Mouse (Mus musculus) monocyte, adult 2 months (primary cell): Measurements from ENCODE around the gene Rack1.
"Not testable (repeated sequence)": the region's sequence is repeated elsewhere in the genome, so short reads cannot be mapped to it uniquely, and the experiment has no call there.

Source experiments
- DNase-seq, 2 experiments: peaks; one replicate each; pipeline ENCODE4 v3.0.0; 2022; ENCODE audit warnings: low spot score in 2 of 2, low read depth in 1 of 2

Rack1 gene

DNA sequence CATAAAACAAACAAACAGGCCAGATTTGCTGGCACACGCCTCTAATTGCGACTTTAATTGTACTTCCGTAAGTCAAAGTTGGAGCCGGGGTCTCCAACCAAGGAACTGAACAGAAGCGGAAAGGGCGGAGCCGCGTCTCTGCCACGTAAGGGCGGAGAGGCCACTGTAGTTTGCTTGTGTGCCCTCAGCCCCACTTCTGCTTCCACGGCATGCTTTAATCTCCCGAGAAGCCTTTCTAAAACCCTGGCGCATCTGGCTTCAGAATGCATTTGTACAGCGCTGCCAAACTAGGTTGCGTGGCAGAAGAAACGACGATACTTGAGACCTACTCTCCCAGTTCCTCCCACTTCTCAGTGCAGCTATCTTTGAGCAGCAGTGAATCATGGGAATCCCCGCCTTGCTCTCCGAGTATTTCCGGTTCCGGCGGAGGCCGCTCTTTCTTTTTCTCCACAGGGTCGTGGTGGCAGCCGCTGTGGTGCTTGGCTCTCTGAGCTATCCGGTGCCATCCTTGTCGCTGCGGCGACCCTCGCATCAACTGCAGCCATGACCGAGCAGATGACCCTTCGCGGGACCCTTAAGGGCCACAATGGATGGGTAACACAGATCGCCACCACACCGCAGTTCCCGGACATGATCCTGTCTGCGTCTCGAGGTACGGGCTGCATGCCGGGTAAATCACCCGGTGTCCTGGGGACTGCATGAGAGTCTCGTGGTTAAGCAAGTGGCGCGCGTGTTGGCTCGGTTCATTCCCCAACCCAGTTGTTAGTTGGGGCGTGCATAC, at the start of gene Rack1:
Gene Rack1 (plus strand): TSS at position 412 of the 781 bp plus-strand sequence.
- peak; percentile 77 to 83 for DNase-seq

DNA sequence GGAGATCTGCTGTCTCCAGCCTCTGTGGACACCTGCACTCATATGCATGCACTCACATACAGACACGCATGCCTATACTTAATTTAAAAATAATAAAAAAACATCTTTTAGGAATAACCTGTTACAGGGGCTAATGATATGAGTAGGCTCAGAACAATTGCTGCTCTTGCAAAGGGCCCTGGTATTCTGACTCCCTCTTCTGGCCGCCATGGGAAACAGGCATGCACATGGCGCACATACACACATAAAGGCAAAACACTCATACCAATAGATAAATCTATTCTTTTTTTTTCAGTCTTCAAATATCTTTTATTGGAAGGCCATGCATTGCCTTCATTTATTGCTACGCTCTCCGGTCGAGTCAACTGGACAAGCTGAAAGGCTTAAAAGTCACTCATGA, 49.7 kb upstream of the Rack1 start:
- no peak for DNase-seq

DNA sequence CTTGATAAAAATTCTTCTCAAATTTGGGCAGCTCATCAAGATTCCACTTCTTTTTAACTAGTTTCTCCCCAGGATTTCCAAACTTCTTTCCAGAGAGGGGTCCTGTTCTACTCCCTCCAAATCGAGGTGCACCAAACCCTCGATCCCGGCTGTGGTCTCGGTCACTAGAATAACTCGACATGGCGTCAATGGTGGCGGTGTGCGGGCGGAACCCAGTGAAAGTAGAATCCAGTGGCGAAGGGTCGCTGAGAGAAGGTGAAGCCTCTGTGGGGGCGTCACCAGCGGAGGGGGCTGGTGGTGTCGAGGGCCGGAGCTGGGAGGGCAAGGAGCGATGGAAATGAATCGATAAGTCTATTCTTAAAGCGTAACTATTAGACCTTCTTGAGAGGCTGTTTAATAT, 46.6 kb upstream of the Rack1 start:
- DNase-seq = not testable (repeated sequence)

DNA sequence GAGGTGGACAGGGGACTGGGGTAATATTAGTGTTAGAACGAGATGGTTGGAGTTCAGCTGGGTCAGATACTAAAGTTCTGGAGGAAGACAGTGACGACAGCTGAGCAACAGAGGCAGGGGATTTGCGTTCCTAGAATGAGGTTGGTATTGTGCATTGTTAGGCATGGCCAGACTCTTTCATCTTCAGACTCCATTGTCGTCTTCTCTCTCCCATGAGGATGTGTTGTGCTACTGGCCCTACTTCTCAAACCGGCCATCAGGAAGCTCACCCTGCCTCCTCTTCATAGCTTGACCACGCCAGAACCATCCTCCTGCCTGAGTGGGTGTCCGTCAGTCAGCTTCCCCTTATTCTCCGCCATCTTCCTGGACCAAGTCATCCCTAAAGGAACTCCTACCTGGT, 41.1 kb upstream of the Rack1 start:
- DNase-seq = no peak

DNA sequence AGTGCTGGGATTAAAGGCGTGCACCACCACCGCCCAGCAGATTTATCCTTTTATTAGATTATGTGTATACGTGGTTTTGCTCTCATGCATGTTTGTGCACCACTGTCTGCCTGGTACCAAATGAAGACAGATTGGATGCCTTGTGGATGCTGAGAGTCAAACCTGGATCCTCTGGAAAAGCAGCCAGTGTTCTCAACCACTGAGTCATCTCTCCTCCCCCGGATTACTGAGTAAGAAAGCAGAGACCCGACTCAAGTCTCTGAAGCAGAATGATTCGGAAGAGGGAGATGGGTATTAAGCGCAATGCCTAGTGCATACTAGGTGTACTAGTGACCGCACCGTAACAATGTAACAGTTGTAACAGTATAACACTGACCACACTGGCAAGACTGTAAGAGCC, 36.0 kb upstream of the Rack1 start:
- DNase-seq = no peak

DNA sequence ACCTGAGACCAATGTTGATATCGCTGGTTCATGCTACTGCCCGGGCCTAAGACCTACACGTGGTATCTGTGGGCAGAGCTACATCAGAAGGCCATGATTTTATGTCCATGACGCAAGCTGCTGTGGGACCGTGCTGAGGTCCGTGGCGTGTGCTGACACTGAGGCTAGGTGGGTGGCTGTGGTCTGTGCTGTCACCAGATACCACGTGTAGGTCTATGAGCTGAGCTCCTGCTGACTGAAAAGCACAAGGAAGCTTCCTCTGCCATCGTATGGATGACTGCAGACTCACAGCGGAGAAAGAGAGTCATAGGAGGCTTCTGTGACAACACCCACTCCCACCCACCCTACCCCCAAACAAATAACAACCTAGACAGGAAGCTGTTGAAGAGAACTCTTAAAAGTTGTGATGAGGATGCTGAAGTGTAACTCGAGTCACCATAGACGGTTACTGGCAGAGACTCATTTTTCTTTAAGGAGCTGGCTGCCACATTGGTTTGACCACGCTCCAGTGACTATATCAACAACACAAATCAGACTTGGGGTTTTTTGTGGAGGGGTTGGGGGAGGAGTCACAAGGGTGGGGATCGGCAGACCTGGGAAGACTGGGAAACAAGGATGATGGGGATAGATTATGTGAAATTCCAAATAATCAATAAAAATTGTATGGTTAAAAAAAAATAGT, 32.8 kb upstream of the Rack1 start:
- DNase-seq = no peak

DNA sequence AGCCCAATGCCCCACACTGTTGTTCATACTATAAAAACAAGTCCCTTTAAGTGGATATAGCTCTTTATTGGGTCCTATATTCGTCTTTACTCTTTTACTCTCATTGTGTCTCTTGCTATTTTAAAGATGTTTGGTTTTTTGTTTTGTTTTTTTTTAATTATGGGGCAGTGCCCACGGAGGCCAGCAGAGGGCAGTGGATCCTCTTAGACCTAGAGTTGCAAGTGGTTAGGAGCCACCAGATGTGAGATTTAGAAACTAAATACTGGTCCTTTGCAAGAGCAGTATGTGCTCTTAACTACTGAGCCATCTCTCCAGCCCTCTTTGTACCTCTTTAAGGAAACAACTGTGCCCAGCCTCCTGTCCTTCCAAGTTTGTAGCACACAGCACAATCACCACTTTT, 28.4 kb upstream of the Rack1 start:
- DNase-seq = no peak

DNA sequence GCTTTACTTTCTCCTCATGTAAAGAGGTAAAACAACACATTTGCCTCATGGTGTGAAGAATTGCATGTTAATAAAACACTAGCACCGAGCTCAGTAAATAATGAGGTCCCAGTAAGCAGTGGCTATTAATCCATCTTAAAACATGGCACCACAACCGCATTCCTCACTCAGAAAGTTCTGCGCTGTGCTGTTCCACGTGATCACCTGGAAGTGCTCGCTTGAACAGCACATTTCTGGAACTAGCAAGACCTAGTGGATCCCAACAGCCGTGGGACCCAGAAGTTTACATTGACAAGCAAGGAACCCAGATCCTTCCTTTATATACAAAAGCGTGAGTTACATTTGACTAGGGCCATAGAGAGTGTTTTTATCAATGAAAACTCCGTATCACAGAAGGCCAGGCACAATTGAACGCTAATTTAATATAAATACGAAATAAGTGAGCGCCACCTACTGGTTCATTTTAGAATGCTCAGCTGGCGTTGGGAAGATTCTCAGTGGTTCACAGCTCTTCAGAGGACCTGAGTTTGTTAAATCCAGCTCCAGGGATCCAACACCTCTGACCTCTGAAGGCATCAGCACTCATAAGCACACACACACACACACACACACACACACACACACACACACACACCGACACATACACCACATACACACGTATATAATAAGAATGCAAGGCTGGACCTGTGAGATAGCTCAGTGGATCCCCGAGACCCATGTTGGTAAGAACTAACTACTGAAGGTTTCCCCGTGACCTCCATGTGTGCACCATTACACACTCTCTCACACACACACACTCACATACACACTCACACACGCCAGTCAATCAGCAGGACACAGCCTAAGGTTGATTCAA, 25.5 kb upstream of the Rack1 start:
- peak in 1 of 2 experiments; percentile 16 for DNase-seq

DNA sequence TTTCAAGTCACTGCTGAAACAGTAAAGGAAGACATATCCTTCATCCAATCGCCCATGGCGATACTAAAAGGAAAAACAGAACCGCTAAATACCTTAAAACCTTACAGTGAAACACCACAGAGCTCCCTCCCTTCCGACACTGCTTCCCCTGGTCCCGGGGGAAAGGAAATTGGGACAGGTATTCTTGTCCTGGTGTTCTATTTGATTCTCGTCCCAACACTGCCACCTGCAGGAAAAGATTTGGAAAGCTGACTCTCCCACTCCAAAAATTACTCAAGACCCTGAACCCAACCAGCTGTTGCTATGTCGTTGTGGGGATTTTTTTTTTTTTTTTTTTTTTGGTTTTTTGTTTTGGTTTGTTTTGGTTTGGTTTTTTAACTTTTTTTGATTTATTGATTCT, 24.6 kb upstream of the Rack1 start:
- DNase-seq = no peak

DNA sequence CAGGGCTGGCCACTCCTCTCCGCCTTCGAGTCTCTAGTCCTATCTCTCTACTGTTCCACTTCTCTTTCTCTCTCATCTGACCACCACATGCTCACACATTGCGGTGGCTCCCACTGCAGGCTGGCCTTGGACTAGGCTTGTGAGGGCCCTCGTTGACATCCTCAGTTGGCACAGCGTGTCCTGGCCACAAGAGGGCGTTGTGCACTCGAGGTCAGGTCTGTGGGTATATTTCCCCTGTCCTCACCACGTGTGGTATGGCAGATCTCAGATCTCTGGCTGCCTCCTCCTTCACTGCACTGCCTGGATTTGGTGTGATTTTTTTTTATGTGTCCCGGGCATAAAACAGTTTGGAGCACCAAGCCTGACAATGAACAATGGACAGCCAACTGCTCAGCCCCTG, 23.5 kb upstream of the Rack1 start:
- DNase-seq = peak in 1 of 2 experiments; percentile 29

DNA sequence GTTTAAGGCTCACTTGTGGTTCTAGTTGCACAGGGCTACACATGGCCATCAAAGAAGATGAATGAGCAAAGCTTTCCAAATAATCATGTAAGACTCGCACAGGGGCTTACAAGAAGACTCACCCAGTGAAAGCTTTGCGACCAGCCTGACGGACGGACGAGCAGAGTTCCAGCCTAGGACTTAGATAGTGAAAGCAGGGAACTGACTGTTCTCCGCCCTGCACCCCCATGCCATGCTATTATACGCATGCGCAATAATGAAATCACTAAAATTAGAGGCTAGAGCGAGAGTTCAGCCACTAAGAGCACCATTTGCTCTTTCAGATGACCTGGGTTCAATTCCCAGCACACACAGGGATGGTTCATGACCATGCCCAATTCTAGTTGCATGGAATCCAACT, 22.8 kb upstream of the Rack1 start:
- DNase-seq = no peak

DNA sequence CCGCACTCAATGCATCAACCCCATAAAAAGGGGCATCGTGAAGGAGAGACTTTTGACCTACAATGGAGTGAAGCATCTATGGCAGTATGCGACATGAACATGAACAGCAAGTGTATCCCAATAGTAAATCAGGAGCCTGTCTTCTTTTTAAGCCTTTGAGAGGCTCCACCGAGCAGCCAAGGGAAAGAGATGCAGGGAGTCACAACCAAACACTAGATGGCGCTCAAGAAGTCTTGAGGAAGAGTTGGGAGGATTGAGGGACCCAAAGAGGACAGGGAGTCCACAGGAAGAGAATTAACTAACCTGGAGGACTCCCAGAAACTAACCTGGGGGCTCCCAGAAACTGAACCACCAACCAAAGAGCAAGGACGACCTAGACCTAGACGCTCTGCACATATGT, 20.7 kb upstream of the Rack1 start:
- DNase-seq = peak in 1 of 2 experiments; percentile 24

DNA sequence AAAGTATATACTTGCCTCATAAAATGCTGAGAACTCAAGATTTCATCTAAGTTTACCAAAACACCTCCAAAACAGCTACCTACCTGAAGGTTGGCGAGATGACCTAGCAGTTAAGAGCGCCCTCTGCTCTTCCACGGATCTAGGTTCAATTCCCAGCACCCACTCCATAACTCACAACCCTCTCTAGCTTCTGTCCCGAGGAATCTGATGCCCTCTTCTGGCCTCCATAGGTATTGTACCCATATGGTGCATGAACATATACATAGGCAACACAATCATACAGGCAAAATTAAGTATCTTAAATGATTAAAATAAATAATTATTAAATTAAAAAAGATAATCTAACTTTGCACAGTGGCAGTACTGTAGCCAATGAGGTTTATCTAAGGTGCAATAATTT, 17.9 kb upstream of the Rack1 start:
- no peak for DNase-seq

DNA sequence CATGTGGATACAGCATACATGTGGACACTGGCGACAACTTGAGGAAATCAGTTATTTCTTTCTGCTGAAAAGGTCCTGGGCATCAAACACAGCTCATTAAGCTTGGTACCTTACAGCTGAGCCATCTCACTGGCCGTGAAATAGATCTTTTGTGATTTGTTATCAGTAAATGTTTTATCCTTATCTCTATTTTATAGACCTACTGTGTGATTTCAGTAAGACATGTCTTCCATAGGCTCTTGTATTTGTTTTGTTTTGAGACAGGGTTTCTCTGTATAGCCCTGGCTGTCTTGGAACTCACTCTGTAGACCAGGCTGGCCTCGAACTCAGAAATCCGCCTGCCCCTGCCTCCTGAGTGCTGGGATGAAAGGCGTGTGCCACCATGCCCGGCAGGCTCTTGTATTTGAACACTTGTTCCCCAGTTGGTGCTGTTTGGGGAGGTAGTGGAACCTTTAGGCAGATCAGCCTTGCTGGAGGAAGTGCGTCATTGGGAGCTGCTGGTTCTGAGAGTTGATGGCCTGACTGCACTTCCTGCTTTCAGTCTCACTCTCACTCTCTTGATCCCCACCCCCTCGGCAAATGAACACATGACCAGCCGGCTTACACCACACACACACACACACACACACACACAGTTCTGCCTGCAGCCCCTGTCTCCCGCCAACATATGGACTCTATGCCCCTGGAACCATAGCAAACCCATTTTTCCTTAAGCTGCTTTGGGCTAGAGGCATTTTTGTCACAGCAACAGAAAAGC, 12.5 kb upstream of the Rack1 start:
- peak; percentile 61 to 70 for DNase-seq

DNA sequence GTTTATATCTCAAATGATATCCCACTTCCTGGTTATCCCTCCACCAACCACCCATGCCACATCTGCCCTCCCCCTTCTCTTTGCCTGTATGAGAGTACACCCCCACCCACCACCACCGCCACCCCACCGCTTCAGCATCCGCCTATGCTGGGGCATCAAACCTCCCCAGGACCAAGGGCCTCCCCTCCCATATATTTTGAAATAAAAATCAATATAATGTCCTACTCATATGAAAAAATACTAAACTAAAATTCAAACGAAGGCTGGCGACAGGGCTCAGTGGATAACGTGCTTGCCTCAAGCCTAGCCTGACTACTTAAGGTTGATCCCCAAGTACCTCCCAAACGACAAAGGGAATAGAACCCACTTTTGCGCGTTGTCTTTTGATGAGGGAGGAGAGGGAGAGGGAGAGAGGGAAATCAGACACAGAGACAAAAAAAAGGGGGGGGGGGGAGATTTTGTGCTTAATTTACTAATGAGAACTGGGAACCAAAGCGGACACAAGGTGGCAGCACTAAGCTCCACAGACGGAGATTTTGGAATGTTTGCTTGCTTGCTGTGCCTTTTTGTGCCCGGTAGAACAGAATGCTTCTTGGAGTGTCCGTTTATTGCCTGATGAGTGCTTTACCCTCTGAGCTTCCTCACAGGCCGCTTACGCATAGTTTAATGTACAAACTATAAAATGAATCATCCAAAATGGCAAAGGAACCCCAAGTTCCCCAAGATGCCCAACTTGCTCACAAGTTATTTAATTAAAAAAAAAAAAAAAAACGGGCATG, 11.6 kb upstream of the Rack1 start:
- DNase-seq = peak in 1 of 2 experiments; percentile 76

DNA sequence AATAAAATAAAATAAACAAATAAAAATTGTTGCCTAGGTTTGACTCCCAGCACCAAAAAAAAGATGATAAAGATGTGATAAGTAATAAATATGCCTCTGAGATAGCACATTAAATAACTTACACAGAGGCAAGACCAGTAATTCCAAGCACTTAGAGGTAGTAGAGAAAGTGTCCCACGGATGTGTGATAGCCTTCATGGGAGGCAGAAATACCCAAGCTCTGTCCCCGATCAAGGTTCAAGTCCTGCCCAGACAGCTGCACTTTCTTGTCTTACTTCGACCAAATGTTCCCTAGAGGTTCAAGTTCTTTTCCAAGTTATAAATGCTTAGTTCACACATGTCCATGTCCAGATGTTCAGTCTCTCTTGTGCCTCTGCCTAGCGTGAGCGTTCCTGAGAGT, 10.9 kb upstream of the Rack1 start:
- no peak for DNase-seq

DNA sequence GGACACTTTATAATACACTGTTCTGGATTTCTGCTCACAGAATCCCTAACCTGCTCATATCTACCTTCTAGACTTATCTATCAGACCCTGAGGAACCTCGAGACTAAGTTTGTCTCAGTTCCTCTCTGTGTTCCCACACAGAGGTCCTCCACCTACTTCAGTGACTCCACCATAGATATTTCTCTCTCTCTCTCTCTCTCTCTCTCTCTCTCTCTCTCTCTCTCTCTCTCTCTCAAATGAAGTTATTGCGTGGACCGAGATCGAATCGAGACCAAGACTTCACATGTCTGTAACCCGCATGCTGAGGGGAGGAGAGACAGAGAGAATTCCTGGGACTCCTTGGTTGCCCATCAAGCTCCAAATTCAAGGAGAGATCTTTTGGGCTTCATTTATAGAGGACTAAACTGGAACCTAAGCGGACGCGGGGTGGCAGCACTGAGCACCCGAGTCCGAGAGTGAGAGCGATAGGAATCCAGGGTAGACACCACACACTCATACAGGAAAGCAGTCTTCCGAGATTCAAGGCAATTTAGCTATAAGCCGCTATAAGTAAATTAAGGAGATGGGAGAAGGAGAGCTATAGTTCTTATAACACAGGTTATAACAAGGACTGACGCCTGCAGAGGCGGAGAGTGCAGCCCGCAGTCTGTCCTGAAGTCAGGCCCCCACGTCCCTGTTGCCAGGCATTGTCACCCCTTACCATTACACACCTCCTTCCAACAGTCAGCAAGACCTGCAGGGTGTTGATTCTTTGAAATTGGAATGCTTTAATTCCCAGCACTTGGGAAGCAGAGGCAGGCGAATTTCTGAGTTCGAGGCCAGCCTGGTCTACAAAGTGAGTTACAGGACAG, 9.9 kb upstream of the Rack1 start:
- peak in 1 of 2 experiments; percentile 73 for DNase-seq

DNA sequence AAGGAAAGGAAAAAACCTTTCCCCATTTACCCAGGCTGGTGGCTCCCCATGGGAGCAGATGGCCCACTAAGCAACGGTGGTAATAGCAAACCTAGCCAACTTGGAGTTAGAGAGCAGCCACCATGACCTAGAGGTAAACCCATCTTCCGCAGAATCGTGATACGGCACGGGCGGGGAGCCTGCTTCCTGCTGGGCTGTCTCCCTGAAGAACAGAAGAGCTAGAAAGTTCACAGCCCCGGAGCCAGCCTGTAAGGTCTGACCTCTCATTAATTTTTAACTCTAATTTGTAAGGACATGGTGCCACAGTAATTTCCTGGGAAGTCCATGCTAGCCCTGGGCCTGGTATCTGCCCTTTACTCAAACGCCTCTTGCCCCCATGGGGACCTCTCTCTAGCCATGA, 9.2 kb upstream of the Rack1 start:
- no peak for DNase-seq

DNA sequence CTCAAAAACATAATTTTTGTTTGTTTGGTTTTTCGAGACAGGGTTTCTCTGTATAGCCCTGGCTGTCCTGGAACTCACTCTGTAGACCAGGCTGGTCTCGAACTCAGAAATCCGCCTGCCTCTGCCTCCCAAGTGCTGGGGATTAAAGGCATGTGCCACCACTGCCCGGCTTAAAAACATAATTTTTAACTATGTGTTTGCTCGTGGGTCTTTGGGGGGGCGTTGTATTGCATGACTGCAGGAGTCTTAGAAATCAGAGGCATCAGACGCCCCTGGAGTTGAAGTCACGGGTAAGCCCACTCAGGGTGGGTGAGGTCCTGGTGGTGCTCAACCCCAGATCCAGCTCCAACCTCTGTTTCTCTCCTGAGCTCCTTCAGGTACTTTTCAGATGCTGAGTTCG, 8.2 kb upstream of the Rack1 start:
- DNase-seq = not testable (repeated sequence)
